In the genomic region with DNA sequence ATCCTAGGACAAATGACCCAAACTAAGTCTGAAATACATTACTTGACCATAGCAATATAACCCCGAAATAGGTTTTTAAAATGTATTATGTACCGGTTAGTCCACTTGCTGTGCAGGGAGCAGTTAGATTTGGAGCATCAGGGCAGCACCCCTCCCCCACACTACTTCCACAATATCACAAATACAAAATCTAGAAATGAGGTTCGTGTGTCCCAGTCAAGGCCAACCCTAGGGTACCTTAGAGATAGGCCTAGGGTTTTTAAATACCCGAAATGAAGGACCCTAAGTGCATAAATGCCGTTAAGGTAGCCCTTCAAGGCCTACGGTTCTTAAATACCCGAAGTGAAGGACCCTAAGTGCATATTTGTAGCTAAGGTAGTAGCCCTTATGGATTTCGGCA, we compare ENCODE assay signal across 8 mouse cellular contexts. TPM values are rescaled to one million over a fixed set of nuclear protein-coding genes. Genes with fewer than 3 reads are reported as not detected.
DNase-seq lines count a peak whose midpoint lies in the region; ATAC-seq and TF ChIP-seq lines count a peak whose summit lies in the region.

No protein-coding gene starts in this region.

- no peak for TF ChIP-seq CTCF in E14TG2a.4 (conservative IDR thresholded peaks at IDR 0.05; ENCODE audit: low read length)
- TF ChIP-seq CTCF in hindbrain, postnatal 0 days (IDR thresholded peaks at IDR 0.05; ENCODE audit: low read depth): no peak
- no peak for TF ChIP-seq CTCF in liver, postnatal 0 days (IDR thresholded peaks at IDR 0.05; ENCODE audit: low read depth)
- TF ChIP-seq CTCF in stomach, postnatal 0 days (IDR thresholded peaks at IDR 0.05; ENCODE audit: low read depth): no peak

- no peaks in the 10 kb centered on the region for H3K36me3 ChIP-seq in heart, embryonic 15.5 days
- H3K36me3 ChIP-seq in E14TG2a.4 (ENCODE audit: insufficient read depth, low read length): no peaks in the 10 kb centered on the region
- H3K36me3 ChIP-seq in hindbrain, postnatal 0 days (ENCODE audit: insufficient read depth, low read length): no peaks in the 10 kb centered on the region
- peaks cover under 1% of the 10 kb centered on the region for H3K36me3 ChIP-seq in liver, postnatal 0 days (replicated peaks; ENCODE audit: insufficient read depth, low read length)
- no peaks in the 10 kb centered on the region for H3K36me3 ChIP-seq in stomach, postnatal 0 days (ENCODE audit: control insufficient read depth, insufficient read depth, low read length)

- DNase-seq in heart, adult 11 months: no peak
- peak; percentile 63 to 66 for DNase-seq in cerebellum, postnatal 14 days
- peak; percentile 36 for DNase-seq in hindbrain, postnatal 0 days (ENCODE audit: low spot score)
- no peak for DNase-seq in liver, postnatal 0 days
- DNase-seq in stomach, postnatal 0 days (ENCODE audit: low spot score): peak; percentile 29
- no peak for DNase-seq in ovary, postnatal 14 days (ENCODE audit: low spot score)

- H3K27me3 ChIP-seq in heart, embryonic 15.5 days: no peaks in the 10 kb centered on the region
- H3K27me3 ChIP-seq in E14TG2a.4 (ENCODE audit: insufficient read depth, low read length): 0 out of 2 replicates have a peak, but pooled peaks cover 3% of the 10 kb centered on the region
- H3K27me3 ChIP-seq in hindbrain, postnatal 0 days (ENCODE audit: insufficient read depth, low read length): no peaks in the 10 kb centered on the region
- H3K27me3 ChIP-seq in liver, postnatal 0 days (ENCODE audit: insufficient read depth, low read length): no peaks in the 10 kb centered on the region
- no peaks in the 10 kb centered on the region for H3K27me3 ChIP-seq in stomach, postnatal 0 days (ENCODE audit: control insufficient read depth, insufficient read depth, low read length)

- 20% methylated on average over 8 of the region's 8 CpGs for WGBS in heart, embryonic 15.5 days
- WGBS in hindbrain, postnatal 0 days: 26% methylated on average over 8 of the region's 8 CpGs
- 19% methylated on average over 8 of the region's 8 CpGs for WGBS in liver, postnatal 0 days (ENCODE audit: insufficient replicate concordance)
- 21% methylated on average over 8 of the region's 8 CpGs for WGBS in stomach, postnatal 0 days

- no peaks in the 10 kb centered on the region for H3K9me3 ChIP-seq in heart, embryonic 15.5 days (replicated peaks)
- no peaks in the 10 kb centered on the region for H3K9me3 ChIP-seq in E14TG2a.4 (ENCODE audit: low read length)
- H3K9me3 ChIP-seq in hindbrain, postnatal 0 days (ENCODE audit: low read length): no peaks in the 10 kb centered on the region
- no peaks in the 10 kb centered on the region for H3K9me3 ChIP-seq in liver, postnatal 0 days (ENCODE audit: low read length)
- no peaks in the 10 kb centered on the region for H3K9me3 ChIP-seq in stomach, postnatal 0 days (ENCODE audit: control insufficient read depth, low read length)

- peak overlapping the region; percentile 90 for H3K4me3 ChIP-seq in heart, embryonic 15.5 days
- peak overlapping the region; percentile 92 for H3K4me3 ChIP-seq in E14TG2a.4 (replicated peaks; ENCODE audit: low read length)
- H3K4me3 ChIP-seq in hindbrain, postnatal 0 days (ENCODE audit: low read length): peak overlapping the region; percentile 97
- H3K4me3 ChIP-seq in liver, postnatal 0 days (ENCODE audit: low read depth, low read length): peak overlapping the region; percentile 88
- H3K4me3 ChIP-seq in stomach, postnatal 0 days (ENCODE audit: low read depth, low read length): peak overlapping the region; percentile 97

- H3K27ac ChIP-seq in heart, embryonic 15.5 days: peak overlapping the region; percentile 94
- peak overlapping the region; percentile 100 for H3K27ac ChIP-seq in hindbrain, postnatal 0 days
- H3K27ac ChIP-seq in liver, postnatal 0 days (ENCODE audit: low read depth): peak overlapping the region; percentile 98
- peak overlapping the region; percentile 100 for H3K27ac ChIP-seq in stomach, postnatal 0 days (replicated peaks)

- TF ChIP-seq EP300 in liver, postnatal 0 days (IDR thresholded peaks at IDR 0.05; ENCODE audit: low read depth): no peak
- no peak for TF ChIP-seq EP300 in stomach, postnatal 0 days (optimal IDR thresholded peaks at IDR 0.05)

- no peak for ATAC-seq in heart, embryonic 15.5 days (replicated peaks; ENCODE audit: insufficient number of reproducible peaks, insufficient read depth, low FRiP score, low read depth)
- no peak for ATAC-seq in hindbrain, postnatal 0 days
- ATAC-seq in liver, postnatal 0 days: no peak
- ATAC-seq in stomach, postnatal 0 days (ENCODE audit: low FRiP score, low TSS enrichment): no peak

- H3K4me1 ChIP-seq in heart, embryonic 15.5 days (replicated peaks): peaks cover 11% of the 10 kb centered on the region
- H3K4me1 ChIP-seq in E14TG2a.4 (replicated peaks; ENCODE audit: low read depth, low read length): peaks cover 28% of the 10 kb centered on the region
- peaks cover 10% of the 10 kb centered on the region for H3K4me1 ChIP-seq in hindbrain, postnatal 0 days (ENCODE audit: insufficient read depth, low read length)
- peaks cover 8% of the 10 kb centered on the region; the same call in 1 of the 2 replicates for H3K4me1 ChIP-seq in liver, postnatal 0 days (ENCODE audit: insufficient read depth)
- H3K4me1 ChIP-seq in stomach, postnatal 0 days (replicated peaks; ENCODE audit: control insufficient read depth, insufficient read depth): peaks cover 3% of the 10 kb centered on the region; the same call in 1 of the 2 replicates

- peak overlapping the region; percentile 53 for H3K9ac ChIP-seq in heart, embryonic 15.5 days
- H3K9ac ChIP-seq in hindbrain, postnatal 0 days (replicated peaks; ENCODE audit: low read length): peak overlapping the region; percentile 98
- peak overlapping the region; percentile 96 for H3K9ac ChIP-seq in liver, postnatal 0 days (replicated peaks)
- H3K9ac ChIP-seq in stomach, postnatal 0 days (ENCODE audit: low read length): peak overlapping the region; percentile 78

- H3K4me2 ChIP-seq in heart, embryonic 15.5 days: peak overlapping the region; percentile 59
- peak overlapping the region; percentile 72 for H3K4me2 ChIP-seq in hindbrain, postnatal 0 days (ENCODE audit: low read depth, low read length)
- peak overlapping the region; percentile 75 for H3K4me2 ChIP-seq in liver, postnatal 0 days (ENCODE audit: low read depth, low read length)
- H3K4me2 ChIP-seq in stomach, postnatal 0 days (replicated peaks; ENCODE audit: low read depth): peak overlapping the region; percentile 75

RNA-seq across cellular contexts. Expression of a gene that starts 0.9 kb away (rescaled TPM):
- 89.3 and 96.6 TPM in 2 replicates for polyA plus RNA-seq in heart, embryonic 15.5 days (2015; fragmentation: Nextera tagmentation; extraction: Ambion mirVana)
- 83.2 and 90.7 TPM in 2 replicates for total RNA-seq in hindbrain, postnatal 0 days (2014; rRNA removed)
- polyA plus RNA-seq in hindbrain, postnatal 0 days (2015; fragmentation: Nextera tagmentation; extraction: Ambion mirVana): 133 and 137 TPM in 2 replicates
- polyA plus RNA-seq in liver, postnatal 0 days (2015; fragmentation: Nextera tagmentation; extraction: Ambion mirVana): 45.0 and 45.6 TPM in 2 replicates
- polyA plus RNA-seq in stomach, postnatal 0 days (2015; fragmentation: Nextera tagmentation; extraction: Ambion mirVana): 82.5 and 93.5 TPM in 2 replicates

Comparison
In these comparisons a context has a peak if more than half of its experiments do, and no peak if none do; other contexts are left out.
1. DNase-seq: peak in cerebellum, postnatal 14 days (2 of 2), hindbrain, postnatal 0 days (single experiment) and stomach, postnatal 0 days (single experiment); none in heart, adult 11 months (single experiment), liver, postnatal 0 days (single experiment) and ovary, postnatal 14 days (single experiment).
2. Peak in every context shown above with its lines, with median percentiles within 50 percentile points of each other: H3K27ac ChIP-seq, H3K4me2 ChIP-seq, H3K4me3 ChIP-seq and H3K9ac ChIP-seq.